Mouse (Mus musculus): ENCODE measurements at regions not wholly inside any gene's neighbourhood (a gene's known extent, or its start where the extent isn't known, plus 50 kb on each side); places are given as distances from the start of the nearest gene placed in this dataset.

DNA sequence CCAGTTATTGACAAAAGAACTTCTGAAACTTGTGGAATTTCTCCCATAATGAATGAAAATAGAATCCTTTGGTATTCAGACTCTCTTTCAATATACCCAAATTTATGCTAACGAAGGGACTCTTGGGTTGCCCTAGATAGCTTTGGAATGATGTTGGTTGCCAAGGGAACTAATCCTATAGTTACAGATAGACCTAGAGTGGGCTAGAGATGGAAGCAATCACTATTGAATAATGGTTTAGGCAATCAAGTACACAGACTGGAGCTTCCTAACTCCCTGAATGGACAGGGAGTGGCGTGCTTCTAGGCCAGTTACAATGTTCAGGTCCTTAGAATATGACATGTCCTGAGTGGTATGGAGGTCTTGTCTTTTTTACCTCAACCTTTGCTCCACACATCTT is 354.3 kb upstream of the Tmpo start:
- Histone ChIP-seq H3K4me2 (replicated peaks) (no peak overlapping the region), H3K4me3 (replicated peaks) (no peak overlapping the region), H3K27me3 (no peaks in the 10 kb centered on the region), H3K4me1 (replicated peaks) (peaks cover 24% of the 10 kb centered on the region), H3K27ac (no peak overlapping the region), H3K9ac (replicated peaks) (no peak overlapping the region), H3K36me3 (no peaks in the 10 kb centered on the region), H3K9me3 (no peaks in the 10 kb centered on the region)
- 37% methylated on average over 2 of the region's 2 CpGs for WGBS
- ATAC-seq, result peak; percentile 53; the same call in 1 of the 2 replicates

- Histone ChIP-seq H3K4me3 (replicated peaks) (no peak overlapping the region), H3K27me3 (no peaks in the 10 kb centered on the region), H3K27ac (no peak overlapping the region), H3K36me3 (no peaks in the 10 kb centered on the region), H3K4me1 (replicated peaks) (no peaks in the 10 kb centered on the region), H3K9me3 (no peaks in the 10 kb centered on the region), H3K4me2 (replicated peaks) (no peak overlapping the region), H3K9ac (replicated peaks) (no peak overlapping the region)
- 90% methylated on average over 2 of the region's 2 CpGs for WGBS
- ATAC-seq, result no peak
Observed at GRCm38 (mm10) chr10:91528305-91528704, 347.2 kb upstream of the Tmpo start.

DNA sequence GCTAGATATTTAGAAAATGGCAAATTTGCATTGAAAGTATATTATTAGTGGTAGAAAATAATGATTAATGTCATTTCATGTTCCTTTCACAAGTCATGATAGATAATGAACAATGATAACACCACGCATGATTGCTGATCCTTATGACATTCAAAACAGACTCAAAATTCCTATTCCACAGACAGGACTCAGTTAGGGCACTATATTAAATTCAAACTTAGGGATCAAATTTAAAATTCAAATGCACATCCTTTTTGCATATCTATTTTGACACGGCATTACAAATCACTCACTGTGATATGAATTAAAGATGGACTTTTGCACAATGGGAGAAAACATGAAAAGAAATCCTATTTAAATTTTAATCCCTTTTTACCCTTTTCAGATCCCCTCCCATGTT is 340.1 kb upstream of the Tmpo start:
- Histone ChIP-seq H3K9ac (replicated peaks) (no peak overlapping the region), H3K36me3 (no peaks in the 10 kb centered on the region), H3K27me3 (no peaks in the 10 kb centered on the region), H3K27ac (no peak overlapping the region), H3K4me2 (replicated peaks) (no peak overlapping the region), H3K4me1 (replicated peaks) (peaks cover 8% of the 10 kb centered on the region), H3K4me3 (replicated peaks) (no peak overlapping the region), H3K9me3 (no peaks in the 10 kb centered on the region)
- no peak for ATAC-seq
- 28% methylated on average over 2 of the region's 2 CpGs for WGBS

DNA sequence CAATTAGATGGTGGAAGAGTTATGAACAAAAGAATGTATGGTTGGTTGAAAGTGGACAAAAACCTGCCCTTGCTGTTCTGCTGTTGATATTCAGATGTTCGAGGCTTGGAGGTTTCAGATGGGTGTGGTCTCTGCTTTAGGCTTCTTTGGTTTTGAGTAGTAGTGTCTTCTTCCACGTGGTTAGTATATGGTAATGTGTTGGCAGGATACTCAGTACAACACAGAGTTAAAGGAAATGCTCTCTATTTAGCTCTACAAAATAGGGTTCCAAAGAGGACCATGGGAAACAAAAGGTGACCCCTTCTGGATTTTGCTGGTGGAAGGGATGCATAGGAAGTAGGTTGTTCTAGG is 333.9 kb upstream of the Tmpo start:
- 54% methylated on average over 2 of the region's 2 CpGs for WGBS
- H3K27ac ChIP-seq, result no peak overlapping the region
- no peak for ATAC-seq

DNA sequence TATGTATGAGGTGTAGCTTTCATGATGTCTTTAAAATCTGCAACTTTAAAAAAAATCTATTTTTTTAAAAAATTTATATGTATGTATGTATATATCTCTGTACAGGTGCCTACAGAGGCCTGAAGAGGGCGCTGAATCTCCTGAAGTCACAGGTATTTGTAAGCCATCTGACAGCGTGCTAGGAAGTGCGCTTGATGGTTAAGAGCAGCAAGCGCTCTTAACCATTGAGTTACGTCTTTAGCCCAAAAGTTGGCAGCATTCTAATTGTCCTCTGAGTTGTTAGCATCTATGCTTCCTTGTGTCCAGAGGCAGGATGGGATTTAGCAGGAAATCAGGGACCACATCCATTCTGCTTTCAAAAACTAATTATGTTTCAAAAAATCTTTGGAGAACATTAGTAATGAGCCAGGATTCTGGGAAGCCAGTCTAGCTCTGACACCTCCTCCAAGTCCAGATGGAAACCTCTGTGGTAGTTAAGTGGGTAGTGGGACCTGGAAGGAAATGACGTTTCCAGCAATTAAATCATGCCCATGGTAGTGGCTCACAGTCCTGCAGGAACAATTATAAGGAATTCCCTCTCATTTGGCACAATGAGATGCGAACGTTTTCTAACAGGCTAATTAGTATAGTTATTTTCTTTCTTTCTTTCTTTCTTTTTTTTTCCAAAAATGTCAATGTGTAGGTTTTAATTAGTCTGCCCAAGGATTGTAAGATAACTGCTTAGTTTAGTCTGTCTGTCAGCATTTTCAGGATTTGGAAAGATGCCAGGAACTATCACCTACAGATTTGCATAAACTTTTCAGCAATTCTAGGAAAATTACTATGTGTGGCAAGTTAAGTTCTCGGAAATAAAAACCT is 333.3 kb upstream of the Tmpo start:
- no peak for ATAC-seq
- no peak overlapping the region for H3K27ac ChIP-seq
- H3K4me1 ChIP-seq (replicated peaks), result no peaks in the 10 kb centered on the region
- H3K9ac ChIP-seq (replicated peaks), result no peak overlapping the region
- H3K4me3 ChIP-seq (replicated peaks), result no peak overlapping the region
- H3K9me3 ChIP-seq, result no peaks in the 10 kb centered on the region
- 82% methylated on average over 9 of the region's 9 CpGs for WGBS
- no peaks in the 10 kb centered on the region for H3K27me3 ChIP-seq
- no peak overlapping the region for H3K4me2 ChIP-seq (replicated peaks)
- no peaks in the 10 kb centered on the region for H3K36me3 ChIP-seq

More for the DNA sequence above, 333.9 kb upstream of the Tmpo start:
- no peaks in the 10 kb centered on the region for H3K36me3 ChIP-seq
- H3K9ac ChIP-seq (replicated peaks), result no peak overlapping the region
- no peaks in the 10 kb centered on the region for H3K4me1 ChIP-seq (replicated peaks)
- no peak overlapping the region for H3K4me3 ChIP-seq (replicated peaks)
- H3K9me3 ChIP-seq, result no peaks in the 10 kb centered on the region
- H3K27me3 ChIP-seq, result no peaks in the 10 kb centered on the region
- no peak overlapping the region for H3K4me2 ChIP-seq (replicated peaks)

GRCm38 (mm10) chr10:91507038-91507437 is 325.9 kb upstream of the Tmpo start:
- ATAC-seq, result no peak
- H3K27ac ChIP-seq, result no peak overlapping the region
- 95% methylated on average over 7 of the region's 7 CpGs for WGBS
- H3K27me3 ChIP-seq, result no peaks in the 10 kb centered on the region
- H3K9ac ChIP-seq (replicated peaks), result no peak overlapping the region
- 0 out of 2 replicates have a peak, but pooled peaks cover 6% of the 10 kb centered on the region for H3K4me1 ChIP-seq (replicated peaks)
- H3K4me2 ChIP-seq (replicated peaks), result no peak overlapping the region
- no peaks in the 10 kb centered on the region for H3K9me3 ChIP-seq
- H3K36me3 ChIP-seq, result no peaks in the 10 kb centered on the region
- no peak overlapping the region for H3K4me3 ChIP-seq (replicated peaks)

DNA sequence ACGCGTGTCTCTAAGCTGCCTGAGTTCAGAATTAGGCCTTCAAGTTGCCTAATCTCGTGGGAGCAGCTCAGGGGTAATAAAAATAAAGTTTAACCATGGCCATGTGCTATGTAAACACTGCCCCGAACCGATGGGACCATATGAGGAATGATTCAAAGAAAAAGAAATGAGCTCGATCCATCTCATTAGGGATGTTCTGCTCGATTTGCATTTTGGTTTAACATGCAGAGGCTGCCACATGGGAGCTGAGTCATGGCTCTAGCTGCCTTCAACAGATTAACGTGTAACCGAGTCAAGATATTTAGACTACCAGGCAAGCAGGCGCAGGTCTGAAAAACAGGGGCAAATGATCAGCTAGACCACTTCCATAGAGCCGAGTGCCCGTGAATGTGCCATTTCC is 323.8 kb upstream of the Tmpo start:
- Histone ChIP-seq H3K4me3 (replicated peaks) (no peak overlapping the region), H3K27ac (no peak overlapping the region), H3K9ac (replicated peaks) (no peak overlapping the region), H3K9me3 (no peaks in the 10 kb centered on the region), H3K4me2 (replicated peaks) (no peak overlapping the region), H3K36me3 (no peaks in the 10 kb centered on the region), H3K27me3 (no peaks in the 10 kb centered on the region), H3K4me1 (replicated peaks) (0 out of 2 replicates have a peak, but pooled peaks cover 6% of the 10 kb centered on the region)
- no peak for ATAC-seq
- WGBS, result 68% methylated on average over 12 of the region's 12 CpGs

DNA sequence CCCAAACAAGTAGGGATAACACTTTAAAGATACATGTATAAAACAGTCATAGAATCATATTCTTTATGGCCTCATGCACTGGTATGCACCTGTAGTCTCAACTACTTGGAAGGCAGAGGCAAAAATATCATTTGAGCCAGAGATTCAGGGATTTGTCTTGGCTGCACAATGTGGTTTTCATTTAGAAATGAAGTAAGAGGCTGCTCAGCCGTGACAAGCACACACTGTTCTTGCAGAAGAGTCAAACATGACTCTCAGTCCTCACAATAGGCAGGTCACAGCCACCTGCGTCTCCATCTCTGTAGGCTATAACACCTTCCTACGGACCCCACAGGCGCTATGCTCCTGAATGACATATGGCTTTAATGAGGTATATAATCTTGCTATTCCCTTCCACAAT is 317.4 kb upstream of the Tmpo start:
- Histone ChIP-seq H3K4me3 (replicated peaks) (no peak overlapping the region), H3K4me1 (replicated peaks) (no peaks in the 10 kb centered on the region), H3K9ac (replicated peaks) (no peak overlapping the region), H3K27me3 (no peaks in the 10 kb centered on the region), H3K4me2 (replicated peaks) (no peak overlapping the region), H3K9me3 (no peaks in the 10 kb centered on the region), H3K36me3 (no peaks in the 10 kb centered on the region), H3K27ac (no peak overlapping the region)
- no peak for ATAC-seq
- 81% methylated on average over 4 of the region's 4 CpGs for WGBS

GRCm38 (mm10) chr10:91464691-91465090 is 283.6 kb upstream of the Tmpo start:
- no peaks in the 10 kb centered on the region for H3K27me3 ChIP-seq
- no peaks in the 10 kb centered on the region for H3K9me3 ChIP-seq
- H3K4me1 ChIP-seq (replicated peaks), result no peaks in the 10 kb centered on the region
- no peak overlapping the region for H3K4me2 ChIP-seq (replicated peaks)
- no peak overlapping the region for H3K9ac ChIP-seq (replicated peaks)
- no peak for ATAC-seq
- no peak overlapping the region for H3K27ac ChIP-seq
- 92% methylated on average over 2 of the region's 2 CpGs for WGBS
- no peaks in the 10 kb centered on the region for H3K36me3 ChIP-seq
- no peak overlapping the region for H3K4me3 ChIP-seq (replicated peaks)

DNA sequence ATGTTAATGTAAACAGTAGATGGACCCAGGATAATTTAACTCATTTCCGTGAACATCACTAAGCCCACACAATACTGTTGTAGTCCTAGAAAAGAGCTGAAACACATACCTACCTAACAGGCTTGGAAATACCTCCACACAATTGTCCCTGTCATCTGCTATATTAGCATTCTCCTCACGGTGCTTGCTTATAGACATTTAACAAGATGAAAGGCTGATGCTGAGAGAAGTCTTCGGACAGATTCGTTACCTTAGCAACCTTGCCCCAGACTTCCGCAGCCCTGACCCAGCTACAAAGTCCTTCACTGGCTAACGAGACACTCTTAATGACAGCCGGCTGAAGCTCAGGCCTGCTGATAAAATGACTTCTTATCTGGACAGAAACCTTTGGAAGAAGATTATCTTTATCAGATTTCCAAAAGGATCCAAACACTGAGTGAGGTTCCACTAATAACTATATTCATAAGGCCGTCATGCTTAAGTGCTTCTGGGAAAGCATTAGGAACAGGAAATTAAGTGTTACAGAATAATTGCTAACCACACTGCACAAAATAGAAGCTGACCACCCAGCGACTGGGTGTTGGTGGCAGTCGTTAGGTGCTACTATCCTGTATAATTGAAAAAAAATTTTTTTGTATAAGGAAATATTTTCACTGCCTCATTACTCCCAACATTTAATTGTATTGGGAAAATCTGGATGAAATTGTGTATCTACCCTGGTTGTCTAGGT is 267.0 kb upstream of the Tmpo start:
- Histone ChIP-seq H3K36me3 (no peaks in the 10 kb centered on the region), H3K4me2 (replicated peaks) (peak overlapping the region; percentile 22; the same call in 1 of the 2 replicates), H3K4me3 (replicated peaks) (no peak overlapping the region), H3K27ac (peak overlapping the region; percentile 75), H3K4me1 (replicated peaks) (peaks cover 15% of the 10 kb centered on the region), H3K9ac (replicated peaks) (no peak overlapping the region), H3K27me3 (no peaks in the 10 kb centered on the region), H3K9me3 (no peaks in the 10 kb centered on the region)
- ATAC-seq, result peak; percentile 95
- 5% methylated on average over 10 of the region's 10 CpGs for WGBS

DNA sequence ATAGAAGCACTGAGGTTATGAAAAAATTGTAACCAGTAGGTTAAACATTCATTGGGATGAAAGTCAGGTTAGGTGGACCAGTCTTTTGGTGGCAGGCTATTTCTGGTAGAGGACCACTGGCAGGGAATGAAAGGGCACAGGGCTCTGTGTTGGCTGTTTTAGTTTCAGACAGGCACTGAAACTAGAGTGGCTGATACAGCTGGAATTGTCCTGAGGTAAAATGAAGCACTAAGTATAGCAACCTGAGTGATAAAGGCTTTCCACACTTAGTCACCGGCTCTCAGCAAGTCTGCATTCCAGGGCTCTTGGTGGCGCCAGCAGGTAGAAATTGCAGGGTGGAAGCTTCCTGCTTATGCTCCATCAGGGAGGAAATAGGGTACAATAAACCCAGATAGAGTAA is 262.2 kb upstream of the Tmpo start:
- H3K27ac ChIP-seq, result no peak overlapping the region
- no peak overlapping the region for H3K4me3 ChIP-seq (replicated peaks)
- peaks cover 12% of the 10 kb centered on the region for H3K4me1 ChIP-seq (replicated peaks)
- ATAC-seq, result no peak
- no peaks in the 10 kb centered on the region for H3K9me3 ChIP-seq
- H3K9ac ChIP-seq (replicated peaks), result no peak overlapping the region
- no peak overlapping the region for H3K4me2 ChIP-seq (replicated peaks)
- H3K27me3 ChIP-seq, result no peaks in the 10 kb centered on the region
- 80% methylated on average over 2 of the region's 2 CpGs for WGBS
- no peaks in the 10 kb centered on the region for H3K36me3 ChIP-seq

DNA sequence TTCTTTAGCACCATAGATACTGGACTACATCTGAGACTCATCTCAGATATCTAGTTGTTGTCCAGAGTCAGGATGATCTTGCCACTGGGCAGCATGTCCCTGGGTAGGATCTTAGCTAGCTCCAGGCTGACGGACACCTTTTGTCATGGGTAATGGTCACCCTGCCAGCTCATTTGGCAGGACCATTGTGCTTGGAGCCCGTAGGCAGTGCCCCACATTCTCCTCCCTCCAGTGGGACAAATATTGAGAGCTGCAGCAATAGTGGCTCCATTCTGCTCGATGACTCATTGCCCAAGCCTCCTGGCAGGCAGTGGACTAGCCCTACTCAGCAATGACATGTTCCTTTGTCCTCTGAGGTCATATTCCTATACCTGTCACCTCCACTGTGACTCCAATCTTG is 258.9 kb upstream of the Tmpo start:
- H3K9ac ChIP-seq (replicated peaks), result no peak overlapping the region
- no peak for ATAC-seq
- no peak overlapping the region for H3K4me3 ChIP-seq (replicated peaks)

More for the DNA sequence above, 258.9 kb upstream of the Tmpo start:
- Histone ChIP-seq H3K27ac (no peak overlapping the region), H3K9me3 (no peaks in the 10 kb centered on the region), H3K4me2 (replicated peaks) (no peak overlapping the region), H3K27me3 (no peaks in the 10 kb centered on the region), H3K4me1 (replicated peaks) (peaks cover 10% of the 10 kb centered on the region; the same call in 1 of the 2 replicates), H3K36me3 (no peaks in the 10 kb centered on the region)
- 80% methylated on average over 3 of the region's 3 CpGs for WGBS

Data from midbrain, embryonic 13.5 days (tissue).